Mouse (Mus musculus) lung, postnatal 0 days (tissue): ENCODE measurements at regions not wholly inside any gene's neighbourhood (a gene's known extent, or its start where the extent isn't known, plus 50 kb on each side); places are given as distances from the start of the nearest gene placed in this dataset.

ENCODE experiments used
- CTCF ChIP-seq: IDR thresholded peaks from 2 replicates; pipeline ENCODE4 v1.5.1; 2016; ENCODE audit warnings: antibody characterized with exemption, mild to moderate bottlenecking
- EP300 ChIP-seq: IDR thresholded peaks from 2 replicates; pipeline ENCODE4 v1.6.1; 2016; ENCODE audit warnings: antibody characterized with exemption, mild to moderate bottlenecking, control low read depth

DNA sequence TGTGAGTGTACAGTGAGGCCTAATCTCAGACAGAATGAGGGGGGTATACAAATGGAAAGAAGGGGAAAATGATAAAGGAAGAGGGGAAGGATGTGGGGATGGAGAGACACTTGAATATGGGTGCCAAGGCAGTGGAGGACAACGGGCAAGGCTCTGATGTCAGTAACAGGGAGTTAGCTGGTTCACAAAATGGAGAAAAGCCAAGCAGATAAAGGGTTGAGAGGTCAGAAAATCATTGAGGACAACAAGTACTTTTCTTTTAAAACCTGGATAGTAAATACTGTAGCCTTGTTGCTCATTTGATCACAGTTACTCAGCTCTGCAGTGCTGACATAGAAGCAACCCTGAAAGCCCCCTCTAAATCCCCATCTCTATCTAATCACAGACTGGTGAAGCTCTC, 588.3 kb downstream of the Pdcd6ip start:
- TF ChIP-seq CTCF (no peak), EP300 (no peak)
